Mouse (Mus musculus): ENCODE data around the gene Bnip2.
A peak's percentile ranks its signal among the peaks of the same experiment; 100 is the strongest.
"Not testable (repeated sequence)": the region's sequence is repeated elsewhere in the genome, so short reads cannot be mapped to it uniquely, and the experiment has no call there.

Bnip2 gene

DNA sequence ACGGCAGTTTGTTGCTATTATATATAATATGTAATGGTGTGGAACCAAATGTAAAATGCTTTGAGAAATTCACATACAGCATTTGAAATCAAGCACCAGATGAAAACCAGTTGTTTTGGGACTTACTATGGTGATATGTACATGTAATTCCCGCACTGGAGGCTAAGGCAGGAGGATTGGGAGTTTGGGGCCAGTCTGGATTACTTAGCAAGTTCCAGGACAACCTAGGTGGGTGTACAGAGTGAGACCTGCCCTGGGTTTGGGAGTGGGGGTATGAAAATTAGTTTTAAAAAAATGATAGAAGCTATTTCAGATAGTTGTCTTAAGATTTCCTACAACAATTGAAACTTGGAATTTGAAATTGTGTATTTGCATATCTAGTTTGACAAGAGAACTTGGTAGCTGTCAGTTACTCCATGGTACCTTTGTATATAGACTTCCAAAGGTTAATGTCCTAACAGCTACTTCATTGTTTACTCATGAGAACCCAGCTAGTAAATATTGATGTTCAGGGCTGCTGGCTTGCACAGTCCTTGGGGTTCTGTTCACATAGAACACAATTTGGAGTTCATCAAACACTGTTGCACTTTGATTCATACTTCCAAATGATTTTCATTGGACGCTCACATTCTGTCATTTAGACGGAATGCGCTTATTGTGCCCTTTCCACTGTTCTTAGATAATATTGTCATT, 21.7 kb downstream of the Bnip2 start:
- no peak for DNase-seq (ENCODE audit: inconsistent age in 2 of 2, low spot score in 1 of 2)

DNA sequence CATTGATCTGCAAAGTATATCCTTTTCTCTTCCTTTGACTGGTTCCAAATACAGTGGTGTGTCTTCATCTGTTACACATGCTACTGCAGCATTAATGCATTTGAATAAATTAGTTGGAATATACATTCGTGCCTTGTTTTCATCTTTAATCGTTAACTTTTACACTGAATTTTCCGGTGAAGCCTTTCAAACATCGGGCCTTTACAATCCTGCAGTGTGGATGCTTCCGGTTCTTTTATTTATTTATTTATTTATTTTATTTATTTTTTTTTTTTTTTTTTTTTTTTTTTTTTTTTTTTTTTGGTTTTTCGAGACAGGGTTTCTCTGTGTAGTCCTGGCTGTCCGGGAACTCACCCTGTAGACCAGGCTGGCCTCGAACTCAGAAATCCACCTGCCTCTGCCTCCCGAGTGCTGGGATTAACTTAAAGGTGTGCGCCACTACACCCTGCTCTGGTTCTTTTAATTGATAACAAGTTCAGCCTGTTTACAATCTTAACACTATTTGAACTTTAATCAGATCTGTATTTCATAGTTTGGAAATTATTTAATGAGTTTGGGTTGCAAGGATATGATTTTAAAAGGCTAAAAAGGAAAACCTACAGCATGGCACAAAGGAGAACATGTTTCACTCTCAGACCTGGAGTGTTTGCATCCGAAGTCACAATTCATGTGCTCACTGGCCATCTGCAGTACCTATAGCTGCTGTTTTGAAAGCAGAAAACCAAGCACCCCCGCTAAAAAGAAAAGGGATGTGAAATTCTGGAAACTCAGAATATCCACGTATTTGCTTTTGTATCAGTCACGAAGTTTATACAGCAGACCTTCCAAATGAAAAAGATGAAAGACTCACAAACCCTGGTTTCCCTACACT, 22.5 kb downstream of the Bnip2 start:
- no peak for DNase-seq (ENCODE audit: inconsistent age in 2 of 2, low spot score in 1 of 2)

DNA sequence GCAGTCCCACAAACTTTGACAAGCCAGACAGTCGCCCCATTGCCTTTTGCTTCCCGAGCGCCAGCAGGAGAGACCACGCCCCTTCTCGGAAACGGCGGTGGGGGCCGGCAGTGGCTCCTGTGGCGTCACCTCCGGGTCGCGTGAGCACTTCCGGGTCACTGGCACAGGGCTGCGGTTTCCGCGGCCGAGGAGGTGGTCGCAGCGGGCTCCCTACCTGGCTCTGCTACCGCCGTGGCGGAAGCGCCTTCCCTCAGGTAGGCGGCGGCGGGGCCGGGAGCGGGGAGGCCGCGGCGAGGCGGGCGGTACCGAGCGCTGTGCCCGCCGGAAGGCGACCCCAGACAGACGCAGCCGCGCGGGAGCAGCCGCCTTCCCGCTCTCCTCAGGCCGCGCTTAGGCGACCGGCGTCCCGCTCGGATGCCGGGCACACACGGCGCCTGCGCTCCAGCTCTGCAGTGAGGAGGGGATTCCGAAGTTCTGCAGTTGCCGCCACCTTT, 23.2 kb downstream of the Bnip2 start, which contains the start of gene Gtf2a2:
Gtf2a2 (plus strand) TSS at position 143 of the 494 bp plus-strand sequence.
- peak; percentile 94 to 98 for DNase-seq (ENCODE audit: inconsistent age in 2 of 2, low spot score in 1 of 2)

DNA sequence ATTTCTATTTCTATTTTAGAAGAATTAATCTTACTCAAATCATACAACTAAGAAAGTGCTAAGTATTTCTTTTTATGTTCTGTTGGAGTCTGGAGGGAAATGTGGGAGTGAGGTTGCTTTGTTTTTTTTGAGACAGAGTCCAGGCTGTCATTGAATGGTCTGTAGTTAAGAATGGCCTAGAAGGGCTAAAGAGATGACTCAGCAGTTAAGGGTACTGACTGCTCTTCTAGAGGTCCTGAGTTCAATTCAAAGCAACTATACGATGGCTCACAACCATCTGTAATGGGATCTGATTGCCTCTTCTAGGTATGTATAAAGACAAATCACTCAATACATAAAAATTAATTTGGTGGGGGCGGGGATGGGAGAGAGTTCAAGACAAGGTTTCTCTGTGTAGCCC, 26.4 kb downstream of the Bnip2 start:
- DNase-seq (ENCODE audit: inconsistent age in 2 of 2, low spot score in 1 of 2), result no peak

DNA sequence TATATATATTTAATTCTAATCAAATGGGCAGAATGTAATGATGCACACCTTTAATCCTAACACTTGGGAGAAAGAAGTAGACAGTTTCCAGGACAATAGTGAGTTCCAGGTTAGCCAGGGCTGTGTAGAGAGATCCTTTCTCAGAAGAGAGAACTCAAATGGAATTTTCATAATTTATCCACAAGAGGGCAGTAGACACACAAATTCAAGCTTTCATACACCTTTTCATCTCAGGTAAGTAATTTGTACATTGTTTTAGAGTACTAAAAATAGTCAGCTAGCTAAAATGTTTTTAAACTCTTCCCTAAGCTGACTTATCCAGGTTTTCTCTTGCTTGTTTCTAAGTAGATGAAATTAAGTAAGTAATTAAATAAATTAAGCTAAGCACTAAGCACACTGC, 29.6 kb downstream of the Bnip2 start:
- peak in 1 of 2 experiments; percentile 41 for DNase-seq (ENCODE audit: inconsistent age in 2 of 2, low spot score in 1 of 2)

DNA sequence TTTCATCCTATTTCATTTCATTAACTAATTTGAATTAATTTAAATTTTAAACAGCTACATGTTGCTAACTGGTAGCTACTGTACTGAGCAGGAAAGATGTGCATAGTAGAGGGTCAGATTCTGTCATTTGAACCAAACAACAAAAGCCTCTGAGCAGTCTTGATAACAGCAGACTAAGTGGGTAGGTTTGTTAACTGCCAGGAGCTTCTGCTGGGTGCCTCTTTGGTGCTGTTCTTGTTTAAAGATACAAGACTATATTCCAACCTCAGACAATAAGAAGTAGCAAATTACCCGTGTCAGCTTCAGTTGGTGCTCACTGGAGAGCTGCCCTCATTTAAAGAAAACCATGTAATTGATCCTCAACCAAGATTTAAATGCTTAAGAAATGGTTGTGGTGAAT, 32.3 kb downstream of the Bnip2 start:
- DNase-seq (ENCODE audit: inconsistent age in 2 of 2, low spot score in 1 of 2), result no peak

DNA sequence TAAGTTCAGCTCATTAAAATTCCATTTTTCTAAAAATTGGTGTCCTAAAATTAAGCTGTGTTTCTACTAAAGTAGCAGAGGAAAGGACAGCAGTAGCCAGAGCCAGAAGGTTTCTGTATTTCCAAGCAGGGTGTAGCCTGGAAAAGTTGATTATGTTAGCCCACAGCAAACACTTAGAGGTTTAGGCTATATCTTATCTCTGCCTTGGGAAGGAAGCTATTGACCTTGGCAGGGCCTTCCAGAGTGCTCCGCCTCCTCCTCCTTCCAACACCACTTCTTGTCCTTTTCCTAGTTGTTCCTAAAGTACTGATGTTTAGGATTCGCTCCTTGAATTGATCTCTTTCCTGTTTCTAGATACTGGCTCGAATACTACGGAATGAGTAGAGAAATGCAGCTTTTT, 32.8 kb downstream of the Bnip2 start:
- DNase-seq (ENCODE audit: inconsistent age in 2 of 2, low spot score in 1 of 2), result peak in 1 of 2 experiments; percentile 47

DNA sequence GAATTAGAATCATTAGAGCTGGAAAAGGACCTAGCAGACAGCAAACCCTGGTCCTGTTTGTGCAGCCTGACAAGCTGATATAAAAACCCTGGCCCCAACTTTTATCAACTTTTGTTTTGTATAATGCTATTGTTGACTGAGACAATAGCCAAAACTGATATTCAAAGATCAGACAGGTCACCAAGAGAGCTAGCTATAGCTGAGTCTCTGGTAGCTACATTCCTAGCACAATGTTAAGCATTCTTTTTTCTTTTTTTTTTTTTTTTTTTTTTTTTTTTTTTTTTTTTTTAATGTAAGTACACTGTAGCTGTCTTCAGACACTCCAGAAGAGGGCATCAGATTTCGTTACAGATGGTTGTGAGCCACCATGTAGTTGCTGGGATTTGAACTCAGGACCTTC, 34.3 kb downstream of the Bnip2 start:
- not testable (repeated sequence) for DNase-seq (ENCODE audit: inconsistent age in 2 of 2, low spot score in 1 of 2)

DNA sequence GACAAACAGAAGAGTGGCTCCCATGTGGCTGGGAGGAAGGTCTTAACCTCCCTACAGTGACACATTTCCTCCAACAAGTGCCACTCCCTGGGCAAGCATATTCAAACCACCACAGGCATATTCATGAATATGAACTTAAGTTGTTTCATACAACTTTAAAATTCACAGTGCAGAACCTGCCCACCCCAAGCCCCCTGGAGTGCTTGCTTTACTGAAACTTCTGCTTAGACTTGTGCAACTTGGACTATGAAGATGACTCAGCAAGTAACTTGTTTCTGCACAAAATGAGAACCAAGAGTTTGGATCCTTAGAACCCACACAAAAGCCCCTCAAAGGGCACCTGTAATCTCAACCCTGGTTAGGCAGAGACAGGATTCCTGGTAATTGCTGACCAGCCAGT, 35.4 kb downstream of the Bnip2 start:
- no peak for DNase-seq (ENCODE audit: inconsistent age in 2 of 2, low spot score in 1 of 2)

DNA sequence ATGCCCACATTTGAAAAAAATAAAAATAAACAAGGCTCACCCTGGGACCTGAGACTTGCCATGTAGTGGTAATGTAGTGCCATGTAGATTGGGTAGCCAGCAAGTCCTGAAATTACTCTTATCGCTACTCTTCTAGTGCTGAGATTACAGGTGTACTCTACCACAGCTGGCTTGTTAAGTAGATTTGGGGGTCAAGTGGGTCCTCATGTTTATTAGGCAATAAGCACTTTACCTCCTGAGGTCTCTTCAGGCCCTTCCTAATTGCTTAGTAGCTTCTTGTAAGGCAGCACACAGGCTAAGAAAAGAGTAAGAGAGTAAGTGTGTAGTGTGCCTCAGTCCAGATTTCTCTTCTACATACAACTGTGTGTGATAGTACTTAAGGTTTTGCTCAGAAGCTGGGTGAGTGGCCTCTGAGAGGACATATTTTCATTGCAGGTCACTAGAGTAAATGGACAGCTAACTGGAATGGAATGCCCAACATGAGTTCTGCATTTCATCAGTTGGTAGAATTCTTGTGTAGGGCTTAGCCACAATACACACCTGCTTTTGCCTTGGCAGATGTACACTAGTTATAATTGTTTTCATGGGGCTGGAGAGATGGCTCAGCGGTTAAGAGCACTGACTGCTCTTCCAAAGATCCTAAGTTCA, 36.2 kb downstream of the Bnip2 start:
- DNase-seq (ENCODE audit: inconsistent age in 2 of 2, low spot score in 1 of 2), result no peak

DNA sequence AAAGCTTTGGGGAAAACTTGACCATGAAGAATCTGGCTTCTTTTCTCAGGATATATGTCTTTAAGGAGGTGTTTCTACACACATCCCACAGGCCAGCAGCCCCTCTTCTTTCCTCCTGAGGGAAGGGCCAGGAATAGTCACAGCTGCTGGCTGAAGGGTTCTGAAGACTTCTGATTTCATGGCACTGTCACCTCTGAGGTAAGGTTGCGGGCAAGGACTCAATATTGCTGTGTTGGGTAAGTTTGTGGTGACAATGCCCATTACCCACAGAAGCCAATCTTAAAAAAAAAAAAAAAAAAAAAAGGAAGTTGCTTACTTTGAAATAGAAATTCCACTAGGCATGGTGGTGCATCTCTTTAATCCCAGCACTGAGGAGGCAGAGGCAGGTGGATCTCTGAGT, 42.9 kb downstream of the Bnip2 start:
- DNase-seq (ENCODE audit: inconsistent age in 2 of 2, low spot score in 1 of 2), result no peak

DNA sequence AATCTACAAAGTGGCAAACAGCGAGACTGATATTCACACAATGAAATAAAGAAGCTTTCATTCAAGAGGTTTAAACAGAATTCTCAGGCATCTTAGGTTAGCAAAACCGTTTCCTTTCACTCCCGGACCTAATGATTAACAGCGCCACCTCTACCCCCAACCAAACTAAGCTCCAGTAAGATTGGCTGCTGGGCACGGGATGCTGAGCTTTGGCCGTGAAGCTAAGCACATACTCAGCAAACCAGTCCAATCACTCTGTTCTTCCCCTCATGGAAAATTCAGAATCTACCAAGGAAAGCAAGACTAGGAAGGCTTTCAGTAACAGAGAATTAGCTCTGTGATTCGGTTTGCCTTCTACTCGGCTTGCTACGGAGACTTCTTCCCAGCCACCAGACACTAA, 43.8 kb downstream of the Bnip2 start:
- no peak for DNase-seq (ENCODE audit: inconsistent age in 2 of 2, low spot score in 1 of 2)

DNA sequence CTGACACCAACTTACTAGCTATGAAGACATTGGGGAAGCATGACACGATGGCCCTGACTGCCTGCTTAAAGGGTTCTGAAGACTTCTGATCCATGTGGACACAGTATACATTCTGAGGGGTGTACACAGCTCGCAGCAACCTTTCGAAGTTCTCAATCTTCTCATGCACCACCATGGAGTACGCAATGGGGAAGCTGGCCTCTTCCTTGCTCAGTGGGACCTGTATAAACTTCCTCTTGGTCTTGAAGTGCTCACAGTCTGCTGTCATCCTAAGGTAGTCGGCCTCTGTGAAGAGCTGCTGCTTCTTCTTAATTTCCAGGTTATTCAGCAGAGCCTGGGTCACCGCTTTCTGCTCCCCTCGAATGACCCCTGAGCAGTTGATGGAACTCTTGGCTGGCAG, 45.4 kb downstream of the Bnip2 start:
- no peak for DNase-seq (ENCODE audit: inconsistent age in 2 of 2, low spot score in 1 of 2)

DNA sequence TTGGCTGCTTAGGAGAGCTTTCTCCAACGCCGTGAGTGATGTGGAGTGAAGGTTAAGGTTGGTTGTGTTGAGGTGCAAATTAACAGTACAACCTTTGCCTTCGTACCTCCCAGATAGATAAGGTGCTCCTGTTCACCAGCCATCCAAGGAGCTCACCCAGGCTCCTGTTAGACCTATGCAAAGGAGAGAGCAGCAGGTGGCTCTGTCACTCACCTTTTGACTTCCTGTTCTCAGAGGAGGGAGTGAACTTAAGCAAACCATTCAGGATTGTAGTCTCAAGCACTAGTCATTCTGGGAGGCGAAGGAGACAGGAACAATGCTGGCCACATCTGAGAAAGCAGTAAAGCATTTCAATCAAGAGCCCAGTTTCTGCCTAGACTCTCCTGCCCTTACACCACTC, 47.4 kb downstream of the Bnip2 start:
- no peak for DNase-seq (ENCODE audit: inconsistent age in 2 of 2, low spot score in 1 of 2)

DNA sequence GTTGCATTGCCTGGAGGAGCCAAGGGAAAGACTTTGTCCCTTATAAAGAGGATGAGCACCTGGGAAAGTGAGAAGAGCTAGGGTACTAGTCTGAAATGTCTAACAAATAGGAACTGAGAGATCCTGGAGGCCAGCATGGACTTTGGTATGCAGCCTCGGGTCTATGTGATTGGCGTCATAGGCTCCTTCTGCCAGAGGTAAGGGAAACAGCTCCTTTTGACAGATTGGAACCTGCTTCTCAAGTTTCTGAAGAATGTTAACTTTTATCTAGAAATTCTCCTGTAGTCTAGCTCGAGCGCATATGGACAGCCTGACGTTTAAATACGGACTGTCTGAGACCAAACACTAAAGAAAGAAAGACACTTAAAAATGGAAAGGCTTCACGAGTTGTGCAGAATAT, 48.7 kb downstream of the Bnip2 start, which contains the start of gene Gcnt3:
Gcnt3 (minus strand) TSS at position 101 of the 400 bp plus-strand sequence.
- no peak for DNase-seq (ENCODE audit: inconsistent age in 2 of 2, low spot score in 1 of 2)

DNA sequence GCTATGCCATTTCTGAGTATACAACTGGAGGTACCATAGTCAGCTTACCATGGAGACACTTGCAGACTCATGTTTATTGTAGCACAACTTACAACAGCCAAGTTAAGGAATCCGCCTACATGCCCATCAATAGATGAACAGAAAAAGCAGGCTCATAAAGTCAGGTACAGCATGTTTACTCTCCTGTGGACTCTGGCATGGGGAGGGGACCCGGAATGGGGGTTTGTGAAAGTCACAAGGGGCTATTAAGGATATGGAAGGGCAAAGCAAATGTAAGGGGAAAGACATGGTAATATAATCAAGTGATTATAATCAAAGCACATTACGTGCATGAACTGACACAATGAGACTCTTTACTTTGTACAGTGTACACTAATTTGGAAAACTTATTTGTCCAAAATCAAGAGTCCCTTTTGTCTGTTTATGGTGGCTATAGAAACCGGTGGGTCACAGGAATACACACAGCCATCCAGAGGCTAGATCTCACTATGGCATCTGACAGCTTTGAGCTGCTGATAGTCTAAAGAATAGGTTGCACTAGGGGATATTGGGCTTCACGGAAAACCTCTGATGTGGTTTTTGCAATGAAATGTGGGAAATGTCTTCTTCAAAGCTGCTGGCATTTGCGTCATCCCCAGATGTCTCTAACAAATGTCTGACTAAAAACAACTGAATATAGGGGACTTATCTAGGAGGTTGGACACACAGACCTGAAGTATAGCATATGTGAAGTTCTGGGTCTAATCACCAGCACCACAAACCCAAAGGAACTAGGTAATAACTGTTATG, 50.5 kb downstream of the Bnip2 start:
- no peak for DNase-seq (ENCODE audit: inconsistent age in 2 of 2, low spot score in 1 of 2)

DNA sequence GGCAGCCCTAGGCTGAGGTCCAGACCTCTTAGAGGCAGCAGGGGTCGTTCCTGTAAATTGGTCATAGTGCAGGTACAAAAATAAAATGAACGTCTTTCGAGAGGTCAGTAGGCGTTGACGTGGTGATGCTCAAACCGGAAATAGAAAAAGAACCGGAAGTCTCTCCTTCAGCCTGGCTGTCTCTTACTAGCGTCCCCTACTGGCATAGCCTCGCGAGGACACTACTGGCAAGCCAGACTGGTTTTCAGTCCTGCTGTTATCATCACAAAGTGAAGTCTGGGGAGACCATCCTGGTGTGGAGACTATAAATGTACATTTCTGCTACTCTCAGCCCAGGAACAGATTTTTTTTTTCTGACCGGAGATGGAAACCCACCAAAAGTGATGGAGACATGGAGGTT, 51.3 kb downstream of the Bnip2 start:
- DNase-seq (ENCODE audit: inconsistent age in 2 of 2, low spot score in 1 of 2), result no peak

DNA sequence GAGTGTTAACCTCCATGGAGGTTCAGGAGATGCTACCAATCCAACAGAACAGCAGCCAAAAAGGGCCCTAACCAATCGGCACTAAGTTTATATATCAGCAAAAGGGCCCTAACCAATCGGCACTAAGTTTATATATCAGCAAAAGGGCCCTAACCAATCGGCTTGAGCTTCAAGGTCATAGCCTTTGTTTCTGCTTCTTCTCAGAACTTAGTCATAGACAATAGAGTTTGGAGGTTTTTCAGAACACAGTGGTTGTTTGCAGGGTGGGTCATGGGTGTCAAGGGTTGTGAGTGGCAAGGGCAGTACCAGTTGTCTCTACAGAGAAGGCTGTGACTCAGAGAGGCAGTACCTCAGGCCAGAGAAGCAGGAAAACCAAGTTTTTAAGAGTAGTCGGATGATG, 52.9 kb downstream of the Bnip2 start:
- DNase-seq (ENCODE audit: inconsistent age in 2 of 2, low spot score in 1 of 2), result peak; percentile 42 to 66

DNA sequence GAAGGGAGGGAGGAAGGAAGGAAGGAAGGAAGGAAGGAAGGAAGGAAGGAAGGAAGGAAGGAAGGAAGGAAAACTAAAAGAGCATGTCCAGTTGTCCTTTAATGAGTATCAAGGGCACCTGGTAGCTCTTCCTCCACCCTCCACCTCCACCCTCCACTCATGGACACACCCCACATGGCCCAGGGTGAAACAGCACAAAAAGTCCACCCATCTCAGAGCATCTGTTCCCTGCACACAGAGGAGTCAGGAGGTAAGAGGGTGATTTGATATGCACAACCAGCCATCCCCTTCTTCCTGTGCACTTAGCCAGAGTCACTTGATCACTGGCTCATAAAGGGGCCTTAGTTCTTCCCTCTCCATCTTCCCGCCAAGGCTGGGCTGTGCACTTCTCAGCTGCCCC, 53.7 kb downstream of the Bnip2 start:
- DNase-seq (ENCODE audit: inconsistent age in 2 of 2, low spot score in 1 of 2), result no peak

DNA sequence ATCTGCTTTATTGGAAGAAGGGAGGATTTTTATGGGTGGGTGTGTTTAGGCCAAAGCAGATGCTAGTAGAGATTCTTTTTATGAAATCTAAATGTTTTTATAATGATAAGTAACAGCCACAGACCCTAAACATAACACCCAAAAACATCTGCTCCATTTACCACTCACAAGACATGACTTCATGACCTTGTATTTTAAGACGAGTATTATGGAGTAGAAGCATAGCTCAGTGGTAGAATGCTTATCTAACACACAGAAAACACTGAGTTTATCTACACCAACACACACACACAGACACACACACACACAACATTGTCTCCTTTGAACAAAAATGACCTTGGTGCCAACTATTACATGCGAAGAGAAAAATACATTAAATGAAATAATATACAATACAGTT, 55.6 kb downstream of the Bnip2 start:
- no peak for DNase-seq (ENCODE audit: inconsistent age in 2 of 2, low spot score in 1 of 2)

DNA sequence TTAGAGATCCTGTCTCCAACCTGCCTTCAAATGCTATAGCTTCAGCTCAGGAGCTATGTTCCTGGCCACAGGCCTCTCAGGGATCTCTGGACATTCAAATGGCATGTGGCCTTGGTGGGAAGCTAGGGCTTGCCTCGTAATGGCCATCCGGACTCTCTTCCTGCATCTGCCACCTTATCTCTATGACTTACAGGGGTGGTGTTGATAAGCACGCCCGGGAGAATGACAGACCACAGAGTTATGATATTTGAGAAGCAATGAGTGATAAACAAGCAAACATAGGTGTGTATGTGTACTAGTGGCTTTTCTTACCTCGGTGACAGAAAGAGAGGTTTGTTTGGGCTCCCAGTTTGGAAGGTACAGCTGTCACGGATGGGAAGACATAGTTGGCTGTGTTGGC, 57.0 kb downstream of the Bnip2 start:
- DNase-seq (ENCODE audit: inconsistent age in 2 of 2, low spot score in 1 of 2), result no peak

Measured in adrenal gland, adult (tissue).